Mouse (Mus musculus) heart, embryonic 11.5 days (tissue): ENCODE results near the gene Sh2d2a. TPM values are rescaled to one million over a fixed set of nuclear protein-coding genes. Genes with fewer than 3 reads are reported as not detected.
A peak's percentile ranks its signal among the peaks of the same experiment; 100 is the strongest.

Experiments used
- ATAC-seq: fragments of 200-750 bp; cut with Nextera tagmentation; replicated peaks from 2 replicates; pipeline ENCODE4 v1.8.0; 2017; ENCODE audit warnings: moderate library complexity; ENCODE audit not compliant: insufficient number of reproducible peaks, low FRiP score, low TSS enrichment
- H3K27ac ChIP-seq: fragments of 300-500 bp; sonication (generic); 2 replicates; pipeline ENCODE4 v1.5.1; 2014; ENCODE audit warnings: mild to moderate bottlenecking, low read depth, low read length
- H3K27me3 ChIP-seq: fragments of 300-500 bp; sonication (generic); 2 replicates; pipeline ENCODE4 v1.6.1; 2014; ENCODE audit warnings: mild to moderate bottlenecking, low read length, mixed read lengths; ENCODE audit not compliant: control insufficient read depth, insufficient read depth
- H3K36me3 ChIP-seq: fragments of 300-500 bp; sonication (generic); 2 replicates; pipeline ENCODE4 v1.6.1; 2014; ENCODE audit warnings: mild to moderate bottlenecking, low read length, moderate library complexity, mixed read lengths; ENCODE audit not compliant: control insufficient read depth, insufficient read depth
- H3K4me1 ChIP-seq: fragments of 300-500 bp; sonication (generic); 2 replicates; pipeline ENCODE4 v1.6.1; 2014; ENCODE audit warnings: low read length; ENCODE audit not compliant: control insufficient read depth, insufficient read depth
- H3K4me2 ChIP-seq: fragments of 300-500 bp; sonication (generic); 2 replicates; pipeline ENCODE4 v1.6.1; 2014; ENCODE audit warnings: mild to moderate bottlenecking, moderate library complexity
- H3K4me3 ChIP-seq: fragments of 300-500 bp; sonication (generic); 2 replicates; pipeline ENCODE4 v1.5.1; 2014; ENCODE audit warnings: low read depth, low read length
- H3K9ac ChIP-seq: fragments of 300-500 bp; sonication (generic); 2 replicates; pipeline ENCODE4 v1.6.1; 2014; ENCODE audit warnings: mild to moderate bottlenecking, low read depth, low read length, moderate library complexity
- H3K9me3 ChIP-seq: fragments of 300-500 bp; sonication (generic); replicated peaks from 2 replicates; pipeline ENCODE4 v1.6.1; 2016; ENCODE audit warnings: low read length; ENCODE audit not compliant: control insufficient read depth
- WGBS: fragments of 180-500 bp; shearing (Covaris S2); extraction: QIAGEN DNeasy Blood & Tissue Kit; methylation state at CpG from one replicate; pipeline ENCODE4 v1.1.7; 2014; ENCODE audit not compliant: insufficient replicate concordance; 5-methylcytosine and 5-hydroxymethylcytosine counted together
- polyA plus RNA-seq: library from polyadenylated mRNA; unstranded; fragments of >200 nt; fragmentation: Nextera tagmentation; extraction: Ambion mirVana; gene quantifications from 2 replicates; pipeline ENCODE4 v1.2.1, GENCODE M21; 2014

The Sh2d2a gene
- 0.17 TPM in 1 of 2 replicates, not detected in the other for polyA plus RNA-seq

DNA sequence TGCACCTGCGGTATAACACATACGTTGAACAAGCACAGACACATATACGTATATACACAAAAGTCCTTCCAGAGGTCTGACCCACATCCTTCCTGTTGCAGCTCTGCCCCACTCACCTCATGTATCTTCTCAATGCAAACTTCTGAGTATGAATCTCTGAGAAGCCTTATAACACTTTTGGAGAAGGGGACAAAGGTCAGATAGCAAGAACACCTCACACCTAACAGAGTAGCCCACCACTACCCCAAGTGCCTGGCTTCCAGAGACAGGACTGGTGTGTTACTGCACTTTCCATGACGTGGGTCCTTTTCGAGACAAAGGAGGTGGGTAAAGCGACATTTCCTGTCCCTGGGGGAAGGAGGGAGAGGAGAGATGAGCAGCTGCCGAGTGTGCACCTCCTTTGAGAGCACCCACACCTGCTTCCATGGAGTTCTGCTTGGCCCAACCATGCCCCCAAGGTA, at the start of gene Sh2d2a:
Gene Sh2d2a, plus strand, starts transcription at position 106 of the 461 bp plus-strand sequence.
- Histone ChIP-seq H3K36me3 (no peaks in the 10 kb centered on the region), H3K27ac (no peak within 1 kb of the TSS), H3K27me3 (no peaks in the 10 kb centered on the region), H3K9me3 (no peaks in the 10 kb centered on the region), H3K4me2 (no peak within 1 kb of the TSS), H3K9ac (no peak within 1 kb of the TSS), H3K4me3 (no peak within 1 kb of the TSS), H3K4me1 (peaks cover 5% of the 10 kb centered on the region; the same call in 1 of the 2 replicates)
- 58% methylated on average over 7 of the region's 7 CpGs for WGBS
- no peak for ATAC-seq

DNA sequence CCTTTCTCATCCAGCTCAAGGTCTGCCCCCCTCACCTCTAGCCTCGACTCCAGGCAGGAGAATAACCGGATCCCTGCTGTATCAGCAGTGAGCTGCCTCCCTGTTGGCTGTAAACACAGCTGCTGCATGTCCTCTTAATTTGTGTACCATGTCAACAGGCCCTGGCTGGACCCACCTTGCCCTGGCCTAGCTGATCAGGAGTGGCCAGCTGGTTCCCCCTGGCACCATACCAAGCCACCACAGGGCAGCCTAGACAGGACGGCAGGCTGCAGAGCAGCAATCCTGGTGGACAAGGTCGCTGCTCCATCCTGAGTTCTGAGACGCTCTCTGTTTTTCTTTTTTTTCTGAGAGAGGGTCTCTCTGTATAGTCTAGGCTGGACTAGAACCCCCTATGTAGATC, 44.9 kb upstream of the Sh2d2a start:
- H3K27ac ChIP-seq = no peak overlapping the region
- 0 out of 2 replicates have a peak, but pooled peaks cover 8% of the 10 kb centered on the region for H3K4me1 ChIP-seq
- no peak overlapping the region for H3K9ac ChIP-seq
- peaks cover 97% of the 10 kb centered on the region for H3K27me3 ChIP-seq
- H3K9me3 ChIP-seq = no peaks in the 10 kb centered on the region
- ATAC-seq = no peak
- 49% methylated on average over 5 of the region's 5 CpGs for WGBS
- no peak overlapping the region for H3K4me2 ChIP-seq
- H3K4me3 ChIP-seq = no peak overlapping the region
- H3K36me3 ChIP-seq = no peaks in the 10 kb centered on the region

DNA sequence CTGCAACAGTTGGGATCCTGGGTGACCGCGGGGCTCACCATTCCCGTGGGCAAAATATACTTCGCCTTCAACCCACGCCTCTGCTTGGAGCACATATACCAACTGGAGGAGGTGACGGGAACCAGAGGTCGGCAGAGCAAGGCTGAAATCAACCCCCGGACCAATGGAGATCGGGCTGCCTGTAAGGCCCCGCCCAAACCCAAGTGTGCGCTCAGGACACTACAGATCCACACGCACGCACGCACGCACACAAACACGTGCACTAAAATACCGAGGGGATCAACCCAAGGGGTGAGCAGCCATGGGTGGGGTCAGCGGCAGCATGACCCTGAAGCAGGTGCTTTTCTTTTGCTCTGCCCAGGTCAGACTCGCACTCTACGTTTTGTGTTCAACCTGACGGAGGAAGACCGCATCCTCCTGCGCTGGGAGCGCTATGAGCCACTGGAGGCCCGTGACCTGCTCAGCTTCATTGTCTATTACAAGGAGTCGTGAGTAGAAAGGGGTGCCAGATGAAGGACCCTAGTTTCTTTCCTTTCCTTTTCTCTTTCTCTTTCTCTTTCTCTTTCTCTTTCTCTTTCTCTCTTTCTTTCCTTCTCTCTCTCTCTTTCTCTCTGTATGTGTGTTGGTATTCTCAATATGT, 42.4 kb upstream of the Sh2d2a start:
- no peak for ATAC-seq
- Histone ChIP-seq H3K4me2 (peak overlapping the region; percentile 64), H3K27me3 (peaks cover 92% of the 10 kb centered on the region), H3K36me3 (no peaks in the 10 kb centered on the region), H3K4me1 (peaks cover 3% of the 10 kb centered on the region; the same call in 1 of the 2 replicates), H3K9ac (no peak overlapping the region), H3K4me3 (peak overlapping the region; percentile 29), H3K27ac (no peak overlapping the region), H3K9me3 (no peaks in the 10 kb centered on the region)
- 4% methylated on average over 26 of the region's 26 CpGs for WGBS

DNA sequence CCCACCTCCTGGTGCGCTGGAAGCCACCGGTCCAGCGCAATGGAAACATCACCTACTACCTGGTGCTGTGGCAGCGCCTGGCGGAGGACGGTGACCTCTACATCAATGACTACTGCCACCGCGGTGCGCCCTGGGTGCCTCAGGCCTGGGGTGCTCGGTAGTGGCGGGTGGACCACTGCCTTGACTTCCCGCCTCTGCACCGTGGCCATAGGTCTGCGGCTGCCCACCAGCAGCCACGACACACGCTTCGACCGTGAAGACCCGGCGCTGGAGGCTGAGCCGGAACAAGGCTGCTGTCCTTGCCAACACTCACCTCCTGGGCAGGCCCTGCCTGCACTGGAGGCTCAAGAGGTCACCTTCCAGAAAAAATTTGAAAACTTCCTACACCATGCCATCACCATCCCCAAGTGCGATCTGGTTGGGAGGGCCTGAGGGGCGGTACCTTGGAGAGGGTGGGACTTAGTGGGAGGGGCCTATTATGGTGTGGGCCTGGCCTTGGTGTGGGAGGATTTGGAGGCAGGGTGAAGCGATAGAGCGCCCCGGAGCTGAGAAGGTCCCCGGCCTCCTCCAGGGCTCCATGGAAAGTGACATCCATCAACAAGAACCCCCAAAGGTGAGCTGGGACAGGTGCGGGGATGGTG, 37.1 kb upstream of the Sh2d2a start:
- Histone ChIP-seq H3K36me3 (no peaks in the 10 kb centered on the region), H3K4me2 (peak overlapping the region; percentile 48), H3K4me3 (0 out of 2 replicates have a peak overlapping the region, but pooled peaks have one; percentile 4), H3K27me3 (peaks cover 88% of the 10 kb centered on the region), H3K9me3 (no peaks in the 10 kb centered on the region), H3K9ac (no peak overlapping the region), H3K4me1 (peaks cover 6% of the 10 kb centered on the region), H3K27ac (no peak overlapping the region)
- WGBS = 3% methylated on average over 28 of the region's 28 CpGs
- ATAC-seq = peak; percentile 9; the same call in 1 of the 2 replicates

DNA sequence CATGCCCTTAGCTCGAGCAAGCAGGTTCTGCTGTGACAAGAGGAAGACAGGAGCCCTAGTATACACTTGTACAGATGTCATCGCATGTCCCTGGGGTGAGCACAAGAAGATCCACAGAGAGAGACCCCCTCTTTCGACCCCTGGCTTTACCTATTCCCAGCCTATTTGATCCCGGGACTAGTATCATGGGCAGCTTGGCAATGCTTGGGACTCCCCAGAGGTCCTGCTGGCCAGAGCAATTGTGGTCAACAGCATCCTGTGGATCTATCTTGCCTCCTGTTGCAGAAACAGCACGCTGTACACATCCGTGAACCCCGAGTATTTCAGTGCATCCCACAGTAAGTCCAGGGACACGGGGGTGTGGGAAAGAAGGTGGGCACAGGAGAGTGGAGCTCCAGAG, 35.3 kb upstream of the Sh2d2a start:
- peaks cover 6% of the 10 kb centered on the region for H3K4me1 ChIP-seq
- H3K27ac ChIP-seq = no peak overlapping the region
- no peak for ATAC-seq
- no peaks in the 10 kb centered on the region for H3K9me3 ChIP-seq
- peaks cover 84% of the 10 kb centered on the region for H3K27me3 ChIP-seq
- no peak overlapping the region for H3K4me2 ChIP-seq
- no peaks in the 10 kb centered on the region for H3K36me3 ChIP-seq
- no peak overlapping the region for H3K4me3 ChIP-seq
- no peak overlapping the region for H3K9ac ChIP-seq
- WGBS = 74% methylated on average over 8 of the region's 8 CpGs

DNA sequence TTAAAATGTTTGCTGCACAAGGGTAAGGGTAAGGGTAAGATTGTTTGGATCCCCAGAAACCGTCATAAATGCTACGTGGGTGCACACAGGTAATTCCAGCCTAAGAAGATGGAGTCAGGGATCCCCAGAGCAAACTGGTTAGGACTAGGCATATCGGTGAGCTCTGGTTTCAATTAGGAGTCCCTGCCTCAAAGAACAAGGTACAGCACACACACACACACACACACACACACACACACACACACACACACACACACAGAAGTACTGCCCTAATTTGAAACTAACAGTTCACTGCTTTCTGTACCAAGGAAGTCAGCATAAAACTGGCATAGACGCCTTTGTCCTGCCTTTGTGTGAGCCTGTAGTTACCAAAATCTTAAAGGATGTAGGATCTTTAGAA, 34.1 kb upstream of the Sh2d2a start:
- peaks cover 79% of the 10 kb centered on the region for H3K27me3 ChIP-seq
- no peak overlapping the region for H3K27ac ChIP-seq
- no peak for ATAC-seq
- 71% methylated on average over 4 of the region's 4 CpGs for WGBS
- H3K4me1 ChIP-seq = peaks cover 6% of the 10 kb centered on the region
- no peak overlapping the region for H3K9ac ChIP-seq
- no peak overlapping the region for H3K4me3 ChIP-seq
- H3K4me2 ChIP-seq = no peak overlapping the region
- H3K36me3 ChIP-seq = no peaks in the 10 kb centered on the region
- H3K9me3 ChIP-seq = no peaks in the 10 kb centered on the region

DNA sequence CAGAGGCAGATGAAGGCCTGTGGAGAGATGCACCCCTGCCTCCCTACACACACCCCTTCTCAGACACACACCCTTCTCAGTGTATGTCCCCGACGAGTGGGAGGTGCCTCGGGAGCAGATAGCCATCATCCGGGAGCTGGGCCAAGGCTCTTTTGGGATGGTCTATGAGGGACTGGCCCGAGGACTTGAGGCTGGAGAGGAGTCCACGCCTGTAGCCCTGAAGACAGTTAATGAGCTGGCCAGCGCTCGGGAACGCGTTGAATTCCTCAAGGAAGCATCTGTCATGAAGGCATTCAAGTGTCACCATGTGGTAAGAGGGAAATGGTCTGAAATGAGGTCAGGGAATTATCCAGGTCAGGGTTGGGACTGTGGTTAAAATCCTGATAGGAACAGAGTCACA, 33.7 kb upstream of the Sh2d2a start:
- WGBS = 55% methylated on average over 10 of the region's 10 CpGs
- ATAC-seq = no peak
- no peaks in the 10 kb centered on the region for H3K9me3 ChIP-seq
- H3K9ac ChIP-seq = no peak overlapping the region
- H3K4me1 ChIP-seq = peaks cover 6% of the 10 kb centered on the region
- peaks cover 81% of the 10 kb centered on the region for H3K27me3 ChIP-seq
- no peak overlapping the region for H3K27ac ChIP-seq
- no peaks in the 10 kb centered on the region for H3K36me3 ChIP-seq
- no peak overlapping the region for H3K4me3 ChIP-seq
- no peak overlapping the region for H3K4me2 ChIP-seq

DNA sequence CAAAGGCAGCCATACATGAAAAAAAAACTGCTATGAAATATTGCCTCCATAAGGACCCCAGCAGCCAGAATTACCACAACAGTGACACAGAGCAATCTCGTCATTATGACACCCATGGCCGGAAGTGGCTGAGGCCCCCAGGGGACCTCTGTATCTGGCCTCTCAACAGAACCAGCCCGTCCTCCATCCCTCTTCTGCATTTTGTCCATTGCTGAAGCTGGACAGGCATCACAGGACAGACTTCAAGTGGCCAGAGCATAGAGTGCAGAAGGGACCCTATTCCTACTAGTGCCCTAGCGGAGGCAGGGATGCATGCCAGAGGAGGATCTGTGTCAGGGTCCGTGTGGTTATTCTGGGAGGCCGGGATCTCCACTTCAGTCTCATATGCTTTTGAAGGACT, 30.4 kb upstream of the Sh2d2a start:
- Histone ChIP-seq H3K9me3 (no peaks in the 10 kb centered on the region), H3K36me3 (no peaks in the 10 kb centered on the region), H3K4me3 (no peak overlapping the region), H3K27ac (no peak overlapping the region), H3K4me2 (peak overlapping the region; percentile 29; the same call in 1 of the 2 replicates), H3K9ac (no peak overlapping the region), H3K27me3 (peaks cover 70% of the 10 kb centered on the region), H3K4me1 (no peaks in the 10 kb centered on the region)
- no peak for ATAC-seq
- WGBS = 46% methylated on average over 6 of the region's 6 CpGs
